Mouse (Mus musculus): ENCODE data around the gene Vwc2.

The Vwc2 gene

DNA sequence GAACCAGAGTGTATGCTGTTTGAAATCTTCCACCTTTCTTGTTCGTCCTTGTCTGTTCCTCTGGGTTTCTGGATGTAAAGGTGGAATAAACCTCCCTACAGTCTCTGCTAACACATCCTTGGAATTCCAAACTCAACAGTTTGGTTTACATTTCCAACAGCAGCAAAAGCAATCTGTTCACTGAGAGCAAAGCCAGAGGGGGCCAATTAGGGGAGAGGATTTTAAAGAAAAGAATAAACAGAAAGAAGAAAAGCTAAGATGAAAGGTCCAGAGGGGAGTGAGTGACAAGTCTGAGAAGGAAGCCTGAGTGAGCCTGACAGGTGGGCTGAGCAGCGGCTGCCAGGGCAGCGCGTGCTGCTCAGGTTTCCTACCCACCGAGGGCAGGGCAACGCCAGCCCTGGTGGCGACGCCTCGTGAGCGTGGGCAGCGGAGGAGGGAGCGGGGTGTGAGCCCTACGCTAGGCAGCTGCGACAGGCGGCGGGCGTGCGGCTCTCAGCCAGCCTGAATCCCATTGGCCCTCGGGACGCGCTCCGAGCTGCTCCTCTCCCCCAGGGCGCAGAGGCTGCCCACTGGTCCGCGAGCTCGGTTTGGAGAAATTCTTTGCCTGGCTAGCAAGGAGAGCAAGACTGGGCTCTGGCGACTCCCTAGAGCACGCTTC, at the start of gene Vwc2:
Vwc2 (plus strand) TSS at position 648 of the 658 bp plus-strand sequence.
- no peak for DNase-seq (ENCODE audit: low read depth, low spot score)

DNA sequence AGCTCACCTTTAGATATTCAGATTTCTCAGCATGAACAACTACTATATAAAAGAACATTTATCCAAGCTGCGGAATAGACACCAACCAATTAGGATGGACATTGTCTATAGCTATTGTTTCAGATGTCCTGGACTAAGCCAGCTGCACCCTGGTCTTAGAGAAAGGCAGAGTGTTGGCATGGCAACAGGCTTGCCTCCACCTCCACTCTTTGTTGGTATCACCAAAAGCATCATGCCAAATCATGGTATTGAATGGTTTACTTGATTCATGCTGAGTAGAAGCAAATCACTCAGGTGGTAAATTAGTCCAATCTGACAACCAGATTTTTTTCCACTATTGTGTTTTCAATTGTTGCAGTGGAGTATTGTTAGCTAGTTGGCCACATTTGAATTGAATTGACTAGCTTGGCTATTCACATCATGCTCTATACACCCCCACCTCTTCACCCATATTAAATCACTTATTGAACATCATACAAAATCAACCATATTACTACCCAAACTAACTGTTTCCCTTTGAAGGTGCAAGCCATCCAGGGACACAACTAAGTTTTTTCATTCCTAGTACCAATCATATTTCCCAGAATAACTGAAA, 25.8 kb upstream of the Vwc2 start:
- no peak for DNase-seq (ENCODE audit: low read depth, low spot score)

GRCm38 (mm10) chr11:11097606-11098005, 16.4 kb upstream of the Vwc2 start:
- peak; percentile 85 for DNase-seq (ENCODE audit: low read depth, low spot score)

GRCm38 (mm10) chr11:11098282-11098681, 15.7 kb upstream of the Vwc2 start:
- peak; percentile 98 for DNase-seq (ENCODE audit: low read depth, low spot score)

DNA sequence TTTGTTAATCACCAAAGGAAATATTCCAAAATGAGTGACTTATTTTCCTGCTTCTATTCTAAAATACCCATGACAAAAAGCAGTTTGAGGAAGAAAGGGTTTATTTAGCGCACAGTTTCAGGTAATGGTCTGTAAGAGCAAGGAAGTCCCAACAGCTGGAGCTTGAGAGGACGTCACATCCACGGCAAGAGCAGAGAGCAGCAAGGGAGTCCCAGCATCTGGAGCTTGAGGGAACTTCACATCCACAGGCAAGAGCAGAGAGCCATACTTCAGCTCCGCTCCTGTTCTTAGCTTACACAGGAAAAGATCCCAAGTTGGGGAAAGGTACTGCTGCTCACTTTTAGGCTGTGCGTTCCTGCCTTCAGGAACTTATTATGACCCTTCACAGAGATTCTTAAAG, 15.0 kb upstream of the Vwc2 start:
- DNase-seq (ENCODE audit: low read depth, low spot score), result peak; percentile 66

- no peak for DNase-seq (ENCODE audit: low read depth, low spot score)
Measured at GRCm38 (mm10) chr11:11102182-11102581, 11.8 kb upstream of the Vwc2 start.

DNA sequence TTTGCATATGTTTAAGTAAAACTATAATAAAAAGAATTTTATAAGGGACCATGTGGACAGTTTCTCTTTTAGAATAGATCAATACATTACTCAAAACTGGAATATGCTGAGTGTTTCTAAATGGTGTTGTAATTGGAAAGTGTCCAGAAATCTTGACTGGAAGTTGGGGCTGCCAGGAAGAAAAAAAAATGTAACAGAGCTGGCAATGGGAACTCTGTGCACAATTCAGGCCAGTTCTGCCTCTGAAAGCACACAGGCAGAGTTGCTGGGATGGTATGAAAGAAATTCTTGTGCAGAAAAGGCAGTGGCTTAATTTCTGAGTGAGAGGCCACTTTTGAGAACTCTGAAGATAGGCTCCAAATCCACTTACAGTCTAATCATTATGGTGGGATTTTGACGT, 11.4 kb upstream of the Vwc2 start:
- DNase-seq (ENCODE audit: low read depth, low spot score), result no peak

DNA sequence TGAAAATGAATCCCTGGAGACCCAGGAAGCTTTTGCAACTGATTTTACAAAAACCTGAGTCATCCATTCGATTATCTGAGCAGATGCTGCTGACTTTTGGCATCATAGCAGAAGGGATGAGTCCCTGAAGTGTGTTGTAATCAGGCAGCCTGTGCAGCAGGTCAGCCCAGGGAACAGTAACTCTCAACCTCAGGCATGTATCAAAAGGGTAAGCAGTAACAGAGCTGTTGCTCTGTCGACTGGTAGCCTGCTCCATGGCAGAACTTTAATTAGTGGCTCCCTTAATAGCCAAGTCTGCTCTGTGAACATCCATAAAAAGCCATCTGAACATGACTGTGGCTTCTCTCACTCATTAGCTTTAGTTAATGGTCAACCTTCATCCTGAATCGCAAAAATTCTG, 5.1 kb upstream of the Vwc2 start:
- DNase-seq (ENCODE audit: low read depth, low spot score), result no peak

DNA sequence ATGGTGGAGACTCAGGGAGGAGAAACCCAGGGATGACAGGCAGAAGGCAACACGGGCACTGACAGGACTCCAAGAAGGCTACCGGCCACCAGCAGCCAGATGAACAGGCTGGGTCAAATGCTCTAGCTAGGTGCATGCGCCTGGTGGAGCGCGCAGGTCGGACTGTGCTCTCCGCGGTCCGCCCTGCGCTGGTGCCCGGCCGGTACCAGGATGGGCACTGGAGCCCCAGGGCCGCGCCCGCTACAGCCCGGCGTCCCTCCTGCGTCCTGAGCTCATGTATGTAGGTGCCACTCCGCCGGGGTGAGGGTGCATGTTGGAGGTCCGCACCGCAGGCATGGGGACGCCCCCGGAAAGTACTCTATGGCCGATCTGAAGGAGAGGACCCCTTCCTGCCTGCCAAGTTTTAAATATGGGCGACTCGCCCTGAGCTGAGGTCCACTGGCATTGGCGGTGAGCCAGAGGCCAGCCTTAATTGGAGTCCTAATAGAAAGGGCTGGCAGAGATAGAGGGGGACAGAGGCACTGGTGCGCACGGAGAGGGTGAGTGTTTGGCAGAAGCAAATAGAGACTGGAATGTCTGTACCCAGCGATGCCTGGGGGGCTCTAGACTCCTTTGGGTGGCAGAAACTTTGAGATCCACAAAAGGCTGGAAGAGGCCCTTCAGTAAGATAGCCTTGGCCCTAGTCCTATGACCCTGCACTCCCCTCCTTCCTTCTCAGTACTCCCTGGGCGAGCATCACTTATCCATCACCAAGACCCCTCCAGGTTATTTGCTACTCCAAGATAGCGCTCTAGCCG, 409 bp downstream of the Vwc2 start:
- peak; percentile 33 for DNase-seq (ENCODE audit: low read depth, low spot score)

DNA sequence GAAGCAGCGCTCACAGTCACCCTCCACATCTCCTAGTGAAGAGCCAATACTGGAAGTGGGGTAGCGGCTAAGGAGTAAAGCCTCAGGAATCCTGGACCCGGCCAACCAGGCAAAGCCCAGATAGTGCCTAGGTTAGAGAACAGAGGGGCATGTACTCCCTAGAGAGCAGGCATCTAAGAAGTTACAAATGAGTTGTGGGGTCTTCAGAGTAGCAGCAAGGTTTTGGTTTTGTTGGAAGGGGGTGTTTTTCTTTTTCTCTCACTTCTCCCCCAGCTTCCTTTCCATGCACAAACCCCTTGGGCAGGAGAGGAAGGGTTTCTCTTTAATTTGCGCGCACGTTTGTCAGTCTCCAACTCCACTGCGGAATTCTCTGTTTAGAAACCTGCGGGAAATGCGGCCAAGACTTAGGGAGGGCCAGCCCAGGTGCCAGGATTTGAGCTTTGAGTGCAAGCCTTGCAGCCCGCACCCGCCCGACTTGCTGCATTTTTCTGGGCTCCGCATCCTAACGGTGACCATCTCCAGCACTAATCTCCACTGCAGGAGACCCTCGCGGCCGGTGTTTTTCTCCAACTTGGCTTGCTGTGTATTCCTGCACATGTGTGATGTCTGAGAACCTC, 1.1 kb downstream of the Vwc2 start:
- DNase-seq (ENCODE audit: low read depth, low spot score), result peak; percentile 37

DNA sequence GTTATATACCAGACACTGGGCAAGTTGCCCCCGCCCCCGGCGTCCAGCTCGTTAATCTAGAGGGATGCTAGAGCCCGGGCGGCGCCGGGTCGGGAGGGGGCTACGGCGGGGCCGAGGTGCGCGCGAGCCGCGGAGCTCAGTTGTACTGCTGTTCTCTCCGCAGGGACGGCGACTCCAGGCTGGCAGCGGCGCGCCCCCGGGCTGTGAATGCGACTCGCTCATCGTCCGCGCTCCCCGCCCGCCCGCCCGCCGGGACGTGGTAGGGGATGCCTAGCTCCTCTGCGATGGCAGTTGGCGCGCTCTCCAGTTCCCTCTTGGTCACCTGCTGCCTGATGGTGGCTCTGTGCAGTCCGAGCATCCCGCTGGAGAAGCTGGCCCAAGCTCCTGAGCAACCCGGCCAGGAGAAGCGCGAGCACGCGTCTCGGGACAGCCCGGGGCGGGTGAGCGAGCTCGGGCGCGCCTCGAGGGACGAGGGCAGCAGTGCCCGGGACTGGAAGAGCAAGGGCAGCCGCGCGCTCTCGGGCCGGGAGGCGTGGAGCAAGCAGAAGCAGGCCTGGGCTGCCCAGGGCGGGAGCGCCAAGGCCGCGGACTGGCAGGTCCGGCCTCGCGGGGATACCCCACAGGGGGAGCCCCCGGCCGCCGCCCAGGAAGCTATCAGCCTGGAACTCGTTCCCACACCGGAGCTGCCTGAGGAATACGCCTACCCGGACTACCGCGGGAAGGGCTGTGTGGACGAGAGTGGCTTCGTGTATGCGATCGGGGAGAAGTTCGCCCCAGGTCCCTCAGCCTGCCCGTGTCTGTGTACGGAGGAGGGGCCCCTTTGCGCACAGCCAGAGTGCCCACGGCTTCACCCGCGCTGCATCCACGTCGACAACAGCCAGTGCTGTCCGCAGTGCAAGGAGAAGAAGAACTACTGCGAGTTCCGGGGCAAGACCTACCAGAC, 1.9 kb downstream of the Vwc2 start:
- DNase-seq (ENCODE audit: low read depth, low spot score), result peak; percentile 44

DNA sequence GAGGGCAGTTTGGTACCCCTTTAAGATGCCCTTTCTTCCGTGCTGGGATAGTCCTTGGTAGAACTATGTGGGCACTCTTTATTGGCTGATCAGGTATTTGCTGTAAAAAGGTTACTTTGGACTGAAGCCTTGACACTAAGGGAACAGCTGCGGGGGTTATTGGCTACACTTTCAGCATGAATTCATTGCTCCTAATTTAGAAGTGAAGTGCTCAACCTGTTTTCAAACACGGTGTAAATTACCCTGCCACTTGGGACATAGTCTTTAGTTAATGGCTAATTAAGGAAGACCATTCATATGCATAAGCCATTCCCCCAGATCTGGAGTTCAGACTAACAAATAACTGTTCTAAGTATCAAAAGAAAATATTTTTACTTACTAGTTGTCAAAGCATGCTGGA, 2.7 kb downstream of the Vwc2 start:
- DNase-seq (ENCODE audit: low read depth, low spot score), result no peak

GRCm38 (mm10) chr11:11122866-11123265, 8.8 kb downstream of the Vwc2 start:
- DNase-seq (ENCODE audit: low read depth, low spot score), result no peak

- peak; percentile 66 for DNase-seq (ENCODE audit: low read depth, low spot score)
Measured at GRCm38 (mm10) chr11:11131414-11132077, 17.5 kb downstream of the Vwc2 start.

DNA sequence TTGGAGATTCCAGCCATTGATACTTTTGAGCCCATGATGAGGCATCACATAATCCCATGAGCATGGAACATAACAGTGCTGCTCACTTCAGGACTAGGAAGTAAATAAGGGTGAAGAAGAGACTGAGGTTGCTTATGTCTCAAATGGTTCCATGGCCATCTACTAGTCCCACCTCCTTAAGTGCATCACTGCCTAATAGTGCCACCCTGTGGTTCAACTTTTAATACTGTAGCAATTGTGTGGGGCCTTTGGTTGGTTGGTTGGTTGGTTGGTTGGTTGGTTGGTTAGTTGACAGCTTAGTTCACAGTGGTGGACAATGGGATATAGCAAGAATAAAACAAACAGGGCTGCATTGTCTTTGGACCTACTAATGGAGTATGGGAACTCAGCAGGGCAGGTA, 26.6 kb downstream of the Vwc2 start:
- peak; percentile 50 for DNase-seq (ENCODE audit: low read depth, low spot score)

GRCm38 (mm10) chr11:11152681-11153080, 38.7 kb downstream of the Vwc2 start:
- DNase-seq (ENCODE audit: low read depth, low spot score), result peak; percentile 22

DNA sequence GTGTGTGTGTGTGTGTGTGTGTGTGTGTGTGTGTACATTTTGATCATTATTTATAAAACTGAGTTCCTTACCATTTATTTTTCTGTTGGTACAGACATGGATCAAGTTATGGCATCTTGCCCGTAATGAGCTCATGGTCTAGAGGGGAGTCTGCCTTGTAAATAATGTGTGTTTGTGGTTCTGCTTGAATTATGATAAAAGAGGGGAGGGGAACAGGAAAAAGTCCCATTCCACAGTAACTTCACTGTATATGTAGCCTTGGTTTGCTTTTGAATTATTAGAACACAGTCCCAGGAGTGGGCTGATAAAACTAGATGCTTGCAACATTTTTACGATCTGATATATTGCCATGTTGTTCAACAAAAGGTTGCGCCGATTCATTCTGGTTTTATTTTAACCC, 57.4 kb downstream of the Vwc2 start:
- DNase-seq (ENCODE audit: low read depth, low spot score), result no peak

GRCm38 (mm10) chr11:11175259-11175658, 61.2 kb downstream of the Vwc2 start:
- DNase-seq (ENCODE audit: low read depth, low spot score), result no peak

- DNase-seq (ENCODE audit: low read depth, low spot score), result no peak
Measured at GRCm38 (mm10) chr11:11182705-11183104, 68.7 kb downstream of the Vwc2 start.

GRCm38 (mm10) chr11:11223162-11223561, 109.1 kb downstream of the Vwc2 start:
- DNase-seq (ENCODE audit: low read depth, low spot score), result no peak

GRCm38 (mm10) chr11:11239346-11239745, 125.3 kb downstream of the Vwc2 start:
- peak; percentile 43 for DNase-seq (ENCODE audit: low read depth, low spot score)
